Mouse (Mus musculus): Measurements from ENCODE around the gene Cul5. TPM values are rescaled to one million over a fixed set of nuclear protein-coding genes. Genes with fewer than 3 reads are reported as not detected.

The Cul5 gene
- polyA plus RNA-seq, 1 experiment from 2014 or later = 71.3 TPM

- Histone ChIP-seq H3K4me2 (ENCODE audit: low read depth, low read length) (no peak overlapping the region), H3K9me3 (ENCODE audit: control insufficient read depth, low read length) (no peaks in the 10 kb centered on the region), H3K36me3 (ENCODE audit: control insufficient read depth, insufficient read depth, low read length) (peaks cover 6% of the 10 kb centered on the region), H3K9ac (replicated peaks; ENCODE audit: low read depth, low read length) (no peak overlapping the region), H3K27ac (ENCODE audit: low read depth, low read length) (no peak overlapping the region), H3K4me3 (ENCODE audit: low read depth, low read length) (no peak overlapping the region), H3K4me1 (ENCODE audit: control insufficient read depth, insufficient read depth, low read length) (no peaks in the 10 kb centered on the region), H3K27me3 (ENCODE audit: control insufficient read depth, insufficient read depth, low read length) (no peaks in the 10 kb centered on the region)
- WGBS = 78% methylated on average over 6 of the region's 6 CpGs
- no peak for ATAC-seq (ENCODE audit: low read depth)
Observed at GRCm38 (mm10) chr9:53598631-53599030, 71.2 kb downstream of the Cul5 start.

GRCm38 (mm10) chr9:53596971-53597600 lies 72.7 kb downstream of the Cul5 start:
- Histone ChIP-seq H3K4me1 (ENCODE audit: control insufficient read depth, insufficient read depth, low read length) (no peaks in the 10 kb centered on the region), H3K27me3 (ENCODE audit: control insufficient read depth, insufficient read depth, low read length) (no peaks in the 10 kb centered on the region), H3K9me3 (ENCODE audit: control insufficient read depth, low read length) (no peaks in the 10 kb centered on the region), H3K9ac (replicated peaks; ENCODE audit: low read depth, low read length) (no peak overlapping the region), H3K27ac (ENCODE audit: low read depth, low read length) (no peak overlapping the region), H3K4me2 (ENCODE audit: low read depth, low read length) (no peak overlapping the region), H3K4me3 (ENCODE audit: low read depth, low read length) (no peak overlapping the region), H3K36me3 (ENCODE audit: control insufficient read depth, insufficient read depth, low read length) (peaks cover 13% of the 10 kb centered on the region)
- WGBS = 97% methylated on average over 4 of the region's 4 CpGs
- ATAC-seq (ENCODE audit: low read depth) = no peak

GRCm38 (mm10) chr9:53594764-53595163 lies 75.0 kb downstream of the Cul5 start:
- no peak overlapping the region for H3K4me3 ChIP-seq (ENCODE audit: low read depth, low read length)
- H3K27me3 ChIP-seq (ENCODE audit: control insufficient read depth, insufficient read depth, low read length) = no peaks in the 10 kb centered on the region
- no peaks in the 10 kb centered on the region for H3K4me1 ChIP-seq (ENCODE audit: control insufficient read depth, insufficient read depth, low read length)
- H3K4me2 ChIP-seq (ENCODE audit: low read depth, low read length) = no peak overlapping the region
- WGBS = 10% methylated on average over 3 of the region's 3 CpGs
- H3K36me3 ChIP-seq (ENCODE audit: control insufficient read depth, insufficient read depth, low read length) = peaks cover 23% of the 10 kb centered on the region
- no peak overlapping the region for H3K27ac ChIP-seq (ENCODE audit: low read depth, low read length)
- no peak overlapping the region for H3K9ac ChIP-seq (replicated peaks; ENCODE audit: low read depth, low read length)
- H3K9me3 ChIP-seq (ENCODE audit: control insufficient read depth, low read length) = no peaks in the 10 kb centered on the region
- no peak for ATAC-seq (ENCODE audit: low read depth)

- no peak overlapping the region for H3K4me2 ChIP-seq (ENCODE audit: low read depth, low read length)
- no peak for ATAC-seq (ENCODE audit: low read depth)
- whole genome bisulfite sequencing = 89% methylated on average over 4 of the region's 4 CpGs
- no peaks in the 10 kb centered on the region for H3K27me3 ChIP-seq (ENCODE audit: control insufficient read depth, insufficient read depth, low read length)
- no peak overlapping the region for H3K27ac ChIP-seq (ENCODE audit: low read depth, low read length)
- no peaks in the 10 kb centered on the region for H3K4me1 ChIP-seq (ENCODE audit: control insufficient read depth, insufficient read depth, low read length)
- H3K9ac ChIP-seq (replicated peaks; ENCODE audit: low read depth, low read length) = no peak overlapping the region
- no peaks in the 10 kb centered on the region for H3K9me3 ChIP-seq (ENCODE audit: control insufficient read depth, low read length)
- H3K36me3 ChIP-seq (ENCODE audit: control insufficient read depth, insufficient read depth, low read length) = peaks cover 49% of the 10 kb centered on the region
- no peak overlapping the region for H3K4me3 ChIP-seq (ENCODE audit: low read depth, low read length)
Observed at GRCm38 (mm10) chr9:53581870-53582269, 87.9 kb downstream of the Cul5 start.

- no peak overlapping the region for H3K4me3 ChIP-seq (ENCODE audit: low read depth, low read length)
- WGBS = 93% methylated on average over 5 of the region's 5 CpGs
- H3K27me3 ChIP-seq (ENCODE audit: control insufficient read depth, insufficient read depth, low read length) = no peaks in the 10 kb centered on the region
- H3K4me1 ChIP-seq (ENCODE audit: control insufficient read depth, insufficient read depth, low read length) = no peaks in the 10 kb centered on the region
- no peak overlapping the region for H3K4me2 ChIP-seq (ENCODE audit: low read depth, low read length)
- peaks cover 20% of the 10 kb centered on the region for H3K36me3 ChIP-seq (ENCODE audit: control insufficient read depth, insufficient read depth, low read length)
- no peak overlapping the region for H3K9ac ChIP-seq (replicated peaks; ENCODE audit: low read depth, low read length)
- H3K27ac ChIP-seq (ENCODE audit: low read depth, low read length) = no peak overlapping the region
- H3K9me3 ChIP-seq (ENCODE audit: control insufficient read depth, low read length) = no peaks in the 10 kb centered on the region
- no peak for ATAC-seq (ENCODE audit: low read depth)
Observed at GRCm38 (mm10) chr9:53575721-53576120, 94.1 kb downstream of the Cul5 start.

- Histone ChIP-seq H3K4me2 (ENCODE audit: low read depth, low read length) (no peak overlapping the region), H3K4me3 (ENCODE audit: low read depth, low read length) (no peak overlapping the region), H3K4me1 (ENCODE audit: control insufficient read depth, insufficient read depth, low read length) (no peaks in the 10 kb centered on the region), H3K27ac (ENCODE audit: low read depth, low read length) (no peak overlapping the region), H3K27me3 (ENCODE audit: control insufficient read depth, insufficient read depth, low read length) (no peaks in the 10 kb centered on the region), H3K9ac (replicated peaks; ENCODE audit: low read depth, low read length) (no peak overlapping the region), H3K9me3 (ENCODE audit: control insufficient read depth, low read length) (no peaks in the 10 kb centered on the region), H3K36me3 (ENCODE audit: control insufficient read depth, insufficient read depth, low read length) (peaks cover 24% of the 10 kb centered on the region)
- no peak for ATAC-seq (ENCODE audit: low read depth)
- 97% methylated on average over 7 of the region's 7 CpGs for WGBS
Observed at GRCm38 (mm10) chr9:53572516-53573307, 97.1 kb downstream of the Cul5 start.

GRCm38 (mm10) chr9:53570662-53571061 lies 99.2 kb downstream of the Cul5 start:
- Histone ChIP-seq H3K4me1 (ENCODE audit: control insufficient read depth, insufficient read depth, low read length) (no peaks in the 10 kb centered on the region), H3K4me3 (ENCODE audit: low read depth, low read length) (no peak overlapping the region), H3K27ac (ENCODE audit: low read depth, low read length) (no peak overlapping the region), H3K9me3 (ENCODE audit: control insufficient read depth, low read length) (no peaks in the 10 kb centered on the region), H3K27me3 (ENCODE audit: control insufficient read depth, insufficient read depth, low read length) (no peaks in the 10 kb centered on the region), H3K4me2 (ENCODE audit: low read depth, low read length) (no peak overlapping the region), H3K36me3 (ENCODE audit: control insufficient read depth, insufficient read depth, low read length) (peaks cover 36% of the 10 kb centered on the region), H3K9ac (replicated peaks; ENCODE audit: low read depth, low read length) (no peak overlapping the region)
- ATAC-seq (ENCODE audit: low read depth) = no peak
- WGBS = 60% methylated on average over 6 of the region's 6 CpGs

Other genes with a start within 250 kb of the Cul5 start
- gene Atm, start 133.3 kb downstream of the Cul5 start, polyA plus RNA-seq (2014; fragmentation: Nextera tagmentation; extraction: Ambion mirVana) = 11.9 and 14.1 TPM in 2 replicates
- 13.7 and 14.5 TPM in 2 replicates for gene Npat, start 133.0 kb downstream of the Cul5 start, polyA plus RNA-seq (2014; fragmentation: Nextera tagmentation; extraction: Ambion mirVana)
- 178 and 193 TPM in 2 replicates for gene Acat1, start 59.6 kb downstream of the Cul5 start, polyA plus RNA-seq (2014; fragmentation: Nextera tagmentation; extraction: Ambion mirVana)
- gene Rab39, start 36.2 kb upstream of the Cul5 start, polyA plus RNA-seq (2014; fragmentation: Nextera tagmentation; extraction: Ambion mirVana) = 4.3 and 6.2 TPM in 2 replicates
- 24.3 and 24.8 TPM in 2 replicates for gene Slc35f2, start 101.5 kb upstream of the Cul5 start, polyA plus RNA-seq (2014; fragmentation: Nextera tagmentation; extraction: Ambion mirVana)
- 0.46 and 1.4 TPM in 2 replicates for gene Sln, start 180.2 kb upstream of the Cul5 start, polyA plus RNA-seq (2014; fragmentation: Nextera tagmentation; extraction: Ambion mirVana)